Mouse (Mus musculus): ENCODE measurements around the gene Sgms1. TPM values are rescaled to one million over a fixed set of nuclear protein-coding genes. Genes with fewer than 3 reads are reported as not detected.

Gene Sgms1
- total RNA-seq (2022) = 10 to 100 TPM; 48.4 to 62.8 (median 50.8) TPM

DNA sequence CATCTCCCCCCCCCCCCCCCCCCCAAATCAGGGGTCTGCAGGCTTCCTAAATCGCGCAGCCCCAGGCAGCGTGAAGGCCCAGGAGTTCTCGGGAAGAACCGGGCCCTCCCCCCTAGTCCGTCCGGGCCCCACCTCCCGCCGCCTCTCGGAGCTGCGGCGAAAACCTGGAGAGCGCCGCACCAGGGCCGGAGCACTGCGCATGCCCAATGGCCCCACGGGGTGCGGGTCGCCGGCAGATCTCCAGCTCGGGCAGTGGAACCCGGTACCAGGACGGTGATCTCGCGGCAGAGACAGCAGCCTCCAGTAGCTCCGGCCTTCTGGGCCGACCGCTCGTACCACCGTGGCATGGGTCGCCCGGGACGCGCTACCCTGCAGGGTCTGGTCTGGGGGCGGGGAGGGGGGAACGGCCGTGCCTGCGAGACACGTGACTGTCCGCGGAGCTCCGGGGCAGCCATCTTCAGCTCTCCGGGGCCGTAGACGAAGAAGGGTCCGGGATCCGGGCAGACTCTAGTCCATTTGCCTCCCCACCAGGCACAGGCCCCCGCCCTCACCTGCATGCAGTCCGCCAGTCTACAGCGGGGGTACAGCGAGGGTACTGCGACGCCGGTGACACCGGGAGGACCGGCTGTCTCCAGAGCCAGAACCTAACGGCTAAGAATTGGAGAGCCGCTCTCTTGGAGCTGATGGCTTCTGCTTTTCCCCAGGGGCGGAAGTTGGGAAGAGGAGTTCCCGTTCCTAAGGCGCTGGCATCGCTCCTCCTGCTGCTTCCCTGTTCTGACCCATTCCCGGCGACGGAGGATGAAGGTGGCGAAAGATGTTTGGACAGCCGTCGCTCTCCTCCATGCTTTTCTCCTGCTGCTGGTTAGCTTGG is at the start of gene Sgms1:
TSS of gene Sgms1 (minus strand) at position 714 of the 871 bp plus-strand sequence.
- DNase-seq (ENCODE audit: low spot score) = peak; percentile 91

DNA sequence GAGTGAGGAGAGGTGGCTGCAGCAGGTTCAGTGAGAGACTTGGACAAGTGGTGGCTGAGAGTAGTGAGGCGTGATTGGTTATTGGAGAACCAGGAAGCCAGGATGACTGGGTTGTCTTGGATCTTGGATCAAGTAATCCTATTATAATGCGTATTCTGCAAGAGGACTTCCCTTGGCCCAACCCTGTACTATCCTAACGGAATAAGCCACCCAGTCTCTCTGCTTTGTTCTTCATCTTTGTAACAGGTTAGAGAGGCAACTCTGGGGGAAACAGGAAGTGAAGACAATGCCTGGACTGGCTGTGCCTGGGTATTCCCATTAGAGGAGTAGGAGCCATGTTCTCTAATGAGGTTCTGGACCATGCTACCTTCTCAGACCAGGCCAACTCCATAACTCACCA is 36.3 kb upstream of the Sgms1 start:
- no peak for DNase-seq (ENCODE audit: low spot score)

DNA sequence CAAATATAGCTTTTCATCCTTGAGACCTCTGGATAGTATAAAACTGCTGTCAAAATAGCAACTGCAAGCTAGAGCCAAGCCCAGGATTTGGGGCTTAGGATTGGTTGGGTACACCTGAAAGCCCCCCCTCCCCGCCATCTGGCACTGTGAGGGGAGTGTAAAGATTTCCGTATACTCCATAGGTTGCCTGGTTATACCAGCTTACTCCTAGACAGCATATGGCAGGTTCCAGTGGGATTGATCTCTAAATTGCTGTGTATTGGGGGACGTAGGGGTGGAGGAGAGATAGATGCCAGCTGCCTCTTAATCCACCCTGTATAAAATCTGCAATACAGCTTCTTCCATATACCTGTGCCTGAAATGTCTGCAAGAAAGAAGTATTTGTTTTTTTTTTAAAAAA is 35.2 kb upstream of the Sgms1 start:
- no peak for DNase-seq (ENCODE audit: low spot score)

DNA sequence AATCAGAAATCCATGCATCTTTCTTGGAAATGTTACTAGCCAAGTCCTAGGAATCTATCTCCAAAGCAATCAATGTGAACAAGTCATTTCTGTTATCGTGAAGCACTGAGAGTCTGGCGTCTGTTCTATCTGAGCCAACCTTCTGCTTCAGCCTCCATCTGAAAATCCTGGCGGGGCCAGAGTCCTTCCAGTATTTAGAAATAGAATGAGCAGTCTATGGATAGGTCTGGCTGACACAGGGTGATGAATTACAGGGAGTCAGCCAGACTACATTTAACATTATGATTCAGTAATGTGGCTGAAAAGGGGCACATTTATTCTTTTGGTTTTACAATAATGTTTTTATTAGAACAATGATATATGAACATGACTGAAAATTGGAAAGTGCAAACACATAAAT is 29.6 kb upstream of the Sgms1 start:
- no peak for DNase-seq (ENCODE audit: low spot score)

DNA sequence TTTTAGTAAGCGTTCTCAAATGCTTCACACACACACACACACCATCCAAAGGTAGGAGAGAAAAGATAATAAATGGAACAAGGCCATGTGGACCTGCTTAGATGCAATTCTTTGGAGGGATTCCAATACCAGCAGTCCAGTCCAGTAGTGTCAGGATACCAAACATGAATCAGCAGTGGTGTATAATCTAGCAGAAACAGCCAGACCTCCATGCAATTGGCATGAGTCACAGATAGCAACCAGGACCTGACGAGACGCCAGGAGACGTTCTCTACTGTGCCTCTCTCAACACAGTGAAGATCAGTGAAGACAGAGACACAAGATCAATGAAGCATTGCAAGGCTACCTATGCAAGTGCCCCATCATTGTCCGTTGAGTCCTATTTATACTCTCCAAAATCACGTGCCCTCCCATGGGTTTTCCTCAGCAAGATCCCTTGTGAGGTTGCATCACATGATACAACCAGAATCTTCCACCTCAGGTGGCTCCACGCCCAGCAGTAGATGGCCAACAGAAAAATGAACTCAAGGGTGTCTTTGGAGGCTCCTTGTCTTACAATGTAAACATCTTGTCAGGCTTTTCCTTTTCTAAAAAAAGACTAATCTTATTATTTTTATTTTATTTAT is 27.3 kb upstream of the Sgms1 start:
- no peak for DNase-seq (ENCODE audit: low spot score)

DNA sequence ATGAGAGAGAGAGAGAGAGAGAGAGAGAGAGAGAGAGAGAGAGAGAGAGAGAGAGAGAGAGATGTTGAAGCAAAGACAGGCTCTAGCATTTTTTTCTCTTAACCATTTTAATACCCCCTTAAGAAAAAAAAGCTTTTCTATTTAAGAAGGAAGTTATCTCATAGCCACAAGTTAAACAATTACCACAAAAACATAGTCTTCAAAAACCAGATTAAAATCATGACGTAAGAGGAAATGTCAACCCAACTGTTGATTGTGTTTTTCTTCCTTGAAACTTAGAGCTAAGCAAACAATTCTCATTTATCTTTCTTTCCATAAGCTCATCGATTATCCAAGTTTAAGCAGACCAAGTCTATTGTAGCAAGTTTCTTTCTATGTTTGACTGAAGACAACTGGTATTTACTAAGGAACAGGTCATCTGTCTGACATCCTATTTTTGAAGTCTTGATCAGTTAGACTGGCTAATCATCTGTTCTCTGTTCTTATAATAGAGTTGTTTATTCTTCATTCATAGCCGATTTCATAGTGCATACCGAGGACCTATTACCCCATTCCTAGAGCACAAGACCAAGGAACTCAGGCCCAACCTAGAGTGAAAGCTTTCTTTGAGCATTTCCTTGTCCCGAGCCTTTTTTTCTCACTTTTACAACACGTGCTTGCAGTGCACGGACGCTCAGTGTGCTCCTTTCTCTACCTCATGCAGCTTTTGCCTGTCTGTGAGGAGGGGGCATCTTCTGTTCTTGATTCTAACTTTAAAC is 20.3 kb upstream of the Sgms1 start:
- DNase-seq (ENCODE audit: low spot score) = no peak

DNA sequence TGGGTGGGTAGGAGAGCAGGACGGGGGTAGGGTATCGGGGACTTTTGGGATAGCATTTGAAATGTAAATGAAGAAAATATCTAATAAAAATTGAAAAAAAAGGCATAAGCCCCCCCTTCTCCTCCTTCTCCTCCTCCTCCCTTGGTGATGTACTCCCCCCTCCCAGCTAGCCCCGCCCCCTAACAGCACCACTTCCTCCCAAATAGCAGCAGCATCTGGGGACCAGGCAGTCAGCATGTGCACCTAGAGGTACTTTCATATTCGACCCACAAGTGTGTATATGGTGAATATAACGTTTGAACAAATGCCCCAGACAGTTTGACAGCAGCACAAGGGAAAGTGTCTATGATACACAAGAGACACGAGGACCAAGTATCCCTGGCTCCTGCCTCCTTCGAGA is 17.2 kb upstream of the Sgms1 start:
- no peak for DNase-seq (ENCODE audit: low spot score)

DNA sequence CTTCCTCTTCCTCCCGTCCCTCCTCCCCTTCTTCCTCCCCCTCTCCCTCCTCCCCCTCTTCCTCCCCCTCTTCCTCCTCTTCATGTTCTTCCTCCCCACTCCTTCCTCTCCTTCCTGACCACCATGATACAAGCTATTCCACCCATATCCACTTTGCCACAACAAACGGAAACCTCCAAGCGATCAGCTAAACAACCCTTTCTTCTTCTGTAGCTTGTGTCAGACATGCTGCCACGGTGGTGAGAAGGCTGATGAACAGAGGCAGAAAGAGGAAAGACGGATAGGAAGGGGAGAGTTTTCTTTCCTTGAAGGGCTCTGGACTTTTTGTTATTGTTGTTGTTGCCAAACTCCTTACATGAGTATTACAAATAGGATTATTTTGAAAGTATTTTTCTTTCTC is 14.9 kb upstream of the Sgms1 start:
- DNase-seq (ENCODE audit: low spot score) = no peak

DNA sequence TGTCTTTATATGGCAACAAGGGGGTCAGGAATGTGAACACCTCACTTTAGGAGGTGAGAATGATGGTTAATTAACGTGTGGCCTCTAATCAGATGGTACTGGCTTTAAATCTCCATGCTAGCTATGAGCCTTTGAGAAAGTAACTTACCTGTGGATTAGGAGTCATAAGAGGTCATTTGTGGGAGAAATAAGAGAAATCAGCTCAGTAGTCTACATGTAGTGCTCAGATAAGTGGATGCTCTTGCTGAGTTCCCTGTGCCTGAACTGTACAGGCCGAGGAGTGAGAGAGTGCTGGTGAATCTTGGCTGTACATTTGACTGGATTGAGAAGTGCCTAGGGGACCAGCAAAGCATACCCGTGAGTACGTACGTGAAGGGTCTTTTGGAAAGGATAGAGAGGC is 14.3 kb upstream of the Sgms1 start:
- no peak for DNase-seq (ENCODE audit: low spot score)

DNA sequence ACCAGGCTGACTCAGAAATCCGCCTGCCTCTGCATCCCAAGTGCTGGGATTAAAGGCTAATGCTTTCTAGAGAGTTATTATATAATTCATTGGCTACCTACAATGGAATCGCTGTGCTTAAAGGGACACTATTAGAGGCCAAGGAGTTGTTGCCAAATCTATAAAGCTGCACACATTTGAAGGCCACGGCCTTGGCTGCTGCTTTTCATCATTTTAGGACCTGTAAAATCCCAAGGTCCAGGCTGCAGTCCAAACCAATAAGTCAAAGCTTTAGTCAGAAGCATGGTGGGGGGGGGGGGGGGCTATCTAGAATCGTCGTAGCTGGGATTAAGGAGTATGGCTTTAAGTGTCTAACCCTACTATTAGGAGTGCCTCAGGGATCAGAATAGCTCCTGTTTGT is 9.0 kb upstream of the Sgms1 start:
- DNase-seq (ENCODE audit: low spot score) = no peak

DNA sequence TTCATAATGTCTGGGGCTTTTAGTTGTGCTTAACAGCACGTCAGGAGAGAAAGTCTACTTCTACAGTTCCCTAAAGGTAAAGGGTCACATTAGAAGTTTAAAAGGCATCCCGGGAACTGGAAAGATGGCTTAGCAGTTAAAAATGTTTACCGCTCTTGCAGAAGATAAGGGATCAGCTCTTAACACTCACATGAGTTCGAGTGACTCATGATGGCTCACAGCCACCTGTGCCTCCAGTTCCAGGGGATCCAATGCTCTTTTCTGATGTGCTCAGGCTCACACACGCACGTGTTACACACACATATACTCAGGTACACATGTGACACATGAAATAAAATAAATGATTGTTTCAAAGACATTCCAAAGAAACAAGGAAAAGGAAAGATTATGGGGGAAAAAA is 6.8 kb upstream of the Sgms1 start:
- DNase-seq (ENCODE audit: low spot score) = no peak

DNA sequence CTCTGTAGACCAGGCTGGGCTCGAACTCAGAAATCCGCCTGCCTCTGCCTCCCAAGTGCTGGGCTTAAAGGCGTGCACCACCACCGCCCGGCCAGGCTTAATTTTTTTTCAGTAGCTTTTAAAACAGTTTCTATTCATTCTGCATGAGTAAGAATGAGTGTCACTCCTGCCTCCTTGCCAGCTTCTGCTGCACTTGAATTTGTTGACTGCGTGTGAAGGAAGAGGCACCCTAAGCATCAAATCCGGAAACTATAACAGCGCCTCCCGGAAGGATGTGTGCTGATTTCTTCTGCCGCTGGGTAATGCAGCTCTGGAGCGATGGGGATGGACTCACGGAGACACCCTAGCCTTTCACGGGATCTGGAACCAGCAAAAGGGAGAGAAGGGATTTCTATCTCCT is 5.3 kb upstream of the Sgms1 start:
- no peak for DNase-seq (ENCODE audit: low spot score)

DNA sequence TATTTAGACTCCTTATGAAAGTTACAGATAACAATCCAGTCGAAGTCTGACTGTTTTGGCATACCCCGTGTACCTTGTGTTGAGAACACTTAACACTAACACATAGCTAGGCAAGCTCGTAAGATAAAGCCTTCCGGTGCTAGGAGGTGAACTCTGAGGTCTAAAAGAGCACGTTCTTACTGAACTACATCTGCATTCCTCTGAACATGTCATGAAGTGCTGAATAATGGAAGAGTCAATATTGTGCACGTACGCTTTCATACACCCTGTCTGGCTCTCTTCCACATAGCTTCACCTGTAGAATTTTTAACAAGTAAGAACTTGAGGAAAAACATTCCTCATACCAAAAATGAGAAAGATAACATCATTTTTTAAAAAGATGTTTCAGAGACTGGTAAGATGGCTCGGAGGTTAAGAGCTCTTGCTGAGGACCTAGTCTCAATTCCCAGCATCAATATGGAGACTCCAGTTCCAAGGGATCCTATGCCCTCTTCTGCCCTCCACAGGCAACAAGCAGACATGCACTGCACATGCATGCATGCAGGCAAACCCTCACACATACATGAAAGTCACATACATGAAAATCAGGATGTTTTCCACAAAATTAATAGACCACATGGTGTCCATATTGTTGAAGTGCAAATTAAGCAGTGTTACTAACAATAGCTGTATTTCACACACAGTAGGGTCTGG is 4.4 kb upstream of the Sgms1 start:
- no peak for DNase-seq (ENCODE audit: low spot score)

DNA sequence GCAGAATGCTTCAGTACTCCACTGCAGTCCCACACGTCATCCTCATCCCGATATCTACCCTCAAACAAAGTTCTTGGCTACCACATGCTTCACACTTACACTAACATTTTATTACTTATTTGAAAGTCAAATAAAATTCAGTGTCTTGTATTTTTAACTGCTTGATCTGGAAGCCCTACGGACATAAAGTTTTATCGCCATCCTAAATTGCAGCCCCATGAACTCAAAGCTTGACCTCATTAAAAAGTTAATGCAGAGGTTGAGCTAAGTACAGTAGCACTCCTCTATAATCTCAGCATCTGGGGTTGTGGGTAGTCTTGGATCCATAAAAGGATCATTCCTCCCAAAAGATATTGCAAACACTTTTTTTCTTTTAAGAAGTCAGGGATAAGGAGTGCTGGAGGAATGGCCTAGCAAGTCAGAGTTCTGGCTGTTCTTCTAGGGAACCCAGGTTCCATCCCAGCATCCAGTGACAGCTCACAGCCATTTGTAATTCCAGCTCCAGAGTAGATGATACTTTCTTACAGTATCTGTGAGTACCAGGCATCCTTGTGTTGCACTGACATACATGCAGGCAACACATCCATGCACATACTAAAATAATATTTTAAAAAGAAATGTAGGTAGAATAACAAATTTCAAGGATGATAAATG is 3.7 kb upstream of the Sgms1 start:
- DNase-seq (ENCODE audit: low spot score) = no peak

DNA sequence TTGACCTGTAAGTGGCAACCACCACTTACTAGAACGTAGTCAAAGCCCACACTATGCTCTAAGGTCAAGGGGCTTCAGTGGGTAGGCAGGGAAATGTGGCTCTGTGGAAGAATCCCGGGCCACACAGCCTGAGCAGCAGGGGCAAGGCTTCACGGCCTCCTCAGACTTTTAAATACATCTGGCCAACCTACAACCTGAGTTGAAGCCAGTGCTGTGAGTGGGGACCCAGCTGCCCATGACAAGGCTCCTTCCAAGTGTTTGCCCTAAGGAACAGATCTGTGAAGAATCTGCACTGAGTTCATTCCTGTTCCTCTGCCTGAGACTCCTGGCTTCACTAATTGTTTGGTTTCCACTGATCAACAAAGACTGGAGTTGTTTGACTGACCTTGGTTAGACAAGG is 1.9 kb upstream of the Sgms1 start:
- no peak for DNase-seq (ENCODE audit: low spot score)

DNA sequence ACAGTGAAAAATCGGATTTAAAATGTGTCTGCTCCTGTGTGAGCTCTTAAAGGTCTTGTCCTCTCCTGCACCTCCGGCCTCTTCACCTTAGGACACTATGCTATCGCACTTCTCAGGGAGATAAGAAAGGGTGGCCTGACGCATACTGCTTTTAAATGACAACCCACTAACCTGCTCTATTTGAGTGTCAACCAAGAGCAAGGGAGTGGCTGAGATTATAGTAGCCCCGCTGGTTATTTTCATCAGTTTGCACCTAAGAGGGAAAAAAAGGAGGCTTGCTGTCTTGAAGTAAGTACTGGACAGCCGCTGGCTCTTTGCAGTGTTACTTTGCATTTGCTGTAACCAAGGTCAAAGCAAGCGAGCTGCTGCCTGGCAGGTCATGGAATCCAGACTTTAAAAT is 602 bp upstream of the Sgms1 start:
- no peak for DNase-seq (ENCODE audit: low spot score)

DNA sequence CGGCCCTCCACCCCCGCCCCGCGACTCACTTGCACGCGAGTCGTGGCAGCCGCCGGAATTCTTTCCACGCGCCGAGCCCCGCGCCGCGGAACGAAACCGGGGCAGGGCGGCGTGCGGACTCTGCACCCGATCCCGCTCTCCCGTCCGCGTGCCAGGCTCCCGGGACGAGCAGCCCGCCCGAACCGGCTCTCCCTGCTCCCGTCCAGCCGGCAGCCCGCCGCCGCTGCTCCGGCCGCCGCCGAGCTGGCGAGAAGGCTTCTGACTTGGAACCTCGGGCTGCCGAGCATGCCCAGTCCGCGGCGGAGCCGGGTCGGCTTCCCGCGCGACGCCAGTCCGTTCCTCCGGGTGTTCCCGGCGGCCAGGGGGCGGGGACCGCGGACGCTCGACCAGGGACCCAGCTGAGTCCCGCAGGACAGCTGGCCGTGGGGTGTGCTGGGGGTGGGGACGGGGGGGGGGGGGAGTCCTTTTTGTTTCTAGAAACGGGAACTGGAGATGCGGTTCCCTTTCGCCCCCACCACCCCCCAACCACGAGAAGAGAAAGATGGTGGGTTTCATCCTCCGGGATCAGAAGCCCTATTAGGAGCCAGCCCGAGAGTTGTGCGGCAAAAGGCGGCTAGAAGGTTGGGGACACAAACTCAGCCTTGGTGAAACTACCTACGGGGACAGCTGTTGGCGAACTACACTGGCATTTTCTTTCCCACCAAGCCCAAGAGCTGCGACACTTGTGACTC is 1.2 kb downstream of the Sgms1 start:
- DNase-seq (ENCODE audit: low spot score) = peak; percentile 94

DNA sequence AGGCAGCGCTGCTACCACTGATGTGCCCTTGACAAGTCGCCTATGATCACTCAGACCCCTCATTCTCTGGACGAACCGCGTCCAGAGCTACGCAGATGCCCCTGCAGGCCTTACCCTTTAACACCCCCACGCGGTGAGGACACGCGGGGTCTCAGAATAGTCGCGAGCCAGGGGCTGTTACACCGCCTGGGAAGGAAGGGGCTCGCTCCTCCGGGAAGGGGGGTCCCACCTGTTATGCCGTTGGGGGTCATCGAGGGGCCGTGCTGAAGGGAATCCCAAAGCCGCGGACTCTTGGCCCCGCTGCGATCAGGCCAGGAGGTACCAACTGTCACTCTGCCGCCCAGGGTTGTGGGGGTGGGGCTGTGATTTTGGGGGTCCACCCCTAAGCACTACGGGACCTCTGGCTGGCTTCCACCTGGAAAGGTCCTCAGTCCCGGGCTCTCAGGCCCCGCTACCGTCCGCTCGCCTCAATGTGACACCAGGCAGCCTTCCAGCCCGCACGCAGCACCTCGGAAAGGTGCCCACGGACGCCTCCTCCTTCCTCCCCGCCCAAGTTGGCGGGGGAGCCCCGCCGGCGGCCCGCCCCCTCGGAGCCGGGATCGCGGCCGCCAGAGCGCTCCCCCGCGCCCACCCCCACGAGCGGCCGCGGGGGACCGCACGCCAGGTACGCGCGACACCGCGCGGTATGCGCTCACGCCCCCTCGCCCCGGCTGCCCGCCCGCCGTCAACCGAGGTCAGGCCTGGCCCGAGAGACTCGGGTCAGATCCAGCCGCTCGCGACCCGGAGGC is 1.9 kb downstream of the Sgms1 start:
- peak; percentile 53 for DNase-seq (ENCODE audit: low spot score)

DNA sequence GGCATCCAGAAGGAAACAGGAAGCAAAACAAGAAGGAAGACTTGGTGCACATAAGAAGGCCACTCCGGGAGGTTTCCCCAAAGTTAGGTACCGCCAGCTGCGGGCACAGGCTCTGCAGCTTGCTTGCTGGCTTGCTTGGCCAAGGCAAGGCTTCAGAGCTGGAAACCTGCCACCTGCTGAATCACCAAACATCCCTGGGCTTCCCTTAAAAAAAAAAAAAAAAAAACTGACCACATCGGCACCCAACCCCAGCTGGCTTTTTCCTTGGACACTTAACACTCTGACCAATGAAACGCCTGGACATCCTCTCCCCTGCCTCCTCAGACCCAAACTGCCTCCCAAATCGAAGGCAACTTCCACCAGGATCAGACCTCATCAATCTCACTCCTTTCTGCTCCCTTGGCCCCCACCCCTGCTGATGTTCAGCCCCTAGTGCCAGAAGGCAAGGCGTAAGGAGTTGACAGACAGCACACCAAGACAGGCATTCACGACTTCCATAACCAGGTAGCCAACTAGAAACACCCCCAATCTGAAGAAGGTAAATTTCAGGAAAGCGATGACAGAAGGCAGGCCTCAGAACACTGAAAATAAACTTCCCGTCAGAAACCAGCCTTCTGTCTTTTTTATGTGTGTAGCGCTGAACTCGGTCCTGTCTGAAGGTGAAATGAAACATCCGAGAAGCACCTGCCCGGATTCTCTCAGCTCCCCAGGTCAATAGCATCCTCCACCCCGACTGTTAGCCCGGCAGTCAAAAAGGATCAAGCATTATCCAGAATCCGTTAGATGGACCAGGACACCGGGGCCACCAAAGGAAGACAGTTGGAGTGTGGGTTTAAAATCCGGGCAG is 2.7 kb downstream of the Sgms1 start:
- peak; percentile 78 for DNase-seq (ENCODE audit: low spot score)
